Mouse (Mus musculus): Measurements from ENCODE around the gene Prpf40b. TPM values are rescaled to one million over a fixed set of nuclear protein-coding genes. Genes with fewer than 3 reads are reported as not detected.
A peak's percentile ranks its signal among the peaks of the same experiment; 100 is the strongest.

The Prpf40b gene
- total RNA-seq, 2 experiments from 2014 or later, result 21.9 to 25.4 TPM

DNA sequence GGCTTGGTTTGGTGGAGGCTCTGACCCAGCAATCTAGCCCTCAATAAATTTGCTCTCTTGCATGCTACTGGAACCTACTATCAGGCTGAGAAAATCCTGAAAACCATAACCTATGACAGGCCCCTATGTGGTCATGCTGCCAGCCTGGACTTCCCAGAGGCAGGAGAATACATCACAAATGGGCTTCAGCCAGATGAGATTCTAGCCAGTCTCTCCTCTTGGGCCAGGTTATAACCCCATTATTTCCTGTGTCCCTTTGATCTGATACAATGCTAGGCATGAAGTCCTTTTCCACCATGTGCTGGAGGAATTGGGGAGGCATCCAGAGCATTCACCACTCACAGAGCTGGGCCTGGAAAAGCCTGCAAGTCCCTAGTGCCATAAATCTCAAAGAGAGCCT is 37.2 kb downstream of the Prpf40b start:
- no peak for DNase-seq (ENCODE audit: low spot score)

DNA sequence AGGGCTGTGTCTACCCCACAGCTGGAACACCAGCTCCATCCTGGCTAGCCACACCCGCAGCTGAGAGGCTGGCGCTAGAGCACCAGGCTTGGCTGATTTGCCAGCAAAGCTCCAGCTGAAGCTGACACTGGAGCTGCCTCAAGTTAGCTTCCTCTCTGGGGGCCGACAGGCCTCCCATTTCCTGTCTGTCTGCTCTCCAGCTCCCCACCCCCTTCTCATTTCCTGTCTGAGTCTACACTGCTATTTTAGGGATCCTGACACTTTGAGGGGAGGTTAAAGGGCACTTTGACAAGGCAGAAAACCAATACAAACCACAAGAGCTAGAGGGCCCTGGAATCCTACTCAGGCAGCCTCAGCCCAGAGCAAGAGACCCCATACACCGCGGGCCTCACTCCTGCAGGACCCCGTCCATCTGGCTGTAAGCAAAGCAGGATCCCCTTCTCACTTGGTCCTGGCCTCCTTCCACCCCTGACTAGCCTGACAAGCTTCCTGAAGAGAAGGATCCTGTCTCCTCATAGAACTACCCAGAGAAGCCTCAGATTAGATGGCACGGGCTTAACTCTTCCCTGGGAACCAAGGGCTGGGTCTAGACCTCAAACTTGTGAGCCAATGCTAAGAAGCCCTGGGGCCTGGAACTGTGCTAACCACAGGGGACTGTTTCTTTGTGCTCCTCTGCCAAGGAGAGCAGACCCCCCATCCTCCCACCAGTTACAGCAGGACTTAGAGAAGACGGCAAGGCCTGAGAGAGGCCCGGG is 38.2 kb downstream of the Prpf40b start:
- peak; percentile 84 for DNase-seq (ENCODE audit: low spot score)

DNA sequence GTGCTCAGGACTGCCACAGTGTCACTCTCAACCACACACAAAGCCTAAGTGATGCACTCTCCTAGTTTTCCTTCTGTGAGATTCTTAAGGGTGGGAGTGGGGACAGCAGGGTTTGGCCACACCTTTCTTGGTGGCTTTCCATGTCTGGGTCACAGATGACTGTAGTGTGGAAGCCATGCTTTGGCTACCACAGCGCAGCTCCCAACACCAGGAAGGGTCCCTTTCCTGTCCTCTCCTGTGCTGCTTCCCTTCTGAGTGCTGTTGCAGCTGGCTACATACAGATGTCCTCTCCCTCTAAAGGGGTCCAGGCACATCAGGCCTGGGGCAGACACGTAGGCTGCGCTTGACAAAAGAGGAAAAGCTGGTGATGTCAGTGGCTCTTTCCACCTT is 38.8 kb downstream of the Prpf40b start:
- DNase-seq (ENCODE audit: low spot score), result no peak

DNA sequence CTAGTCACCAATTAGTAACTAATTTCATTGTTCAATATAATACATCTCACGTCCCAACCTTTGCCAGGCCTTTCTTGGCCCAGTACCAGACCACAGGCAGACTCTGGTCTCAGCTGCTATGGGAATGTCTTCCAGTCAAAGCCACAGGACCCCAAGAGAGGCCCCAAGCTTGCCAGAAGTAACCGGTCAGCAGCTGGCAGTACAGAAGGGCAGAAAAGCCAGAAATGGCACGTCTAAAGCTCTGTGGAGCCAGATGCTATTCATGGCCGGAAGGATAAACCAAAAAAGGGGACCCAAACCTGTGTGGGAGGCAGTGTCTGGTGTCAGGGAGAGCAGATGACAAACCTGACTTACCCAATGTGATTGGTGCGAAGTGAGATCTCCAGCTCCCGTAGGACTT is 39.6 kb downstream of the Prpf40b start:
- DNase-seq (ENCODE audit: low spot score), result no peak

DNA sequence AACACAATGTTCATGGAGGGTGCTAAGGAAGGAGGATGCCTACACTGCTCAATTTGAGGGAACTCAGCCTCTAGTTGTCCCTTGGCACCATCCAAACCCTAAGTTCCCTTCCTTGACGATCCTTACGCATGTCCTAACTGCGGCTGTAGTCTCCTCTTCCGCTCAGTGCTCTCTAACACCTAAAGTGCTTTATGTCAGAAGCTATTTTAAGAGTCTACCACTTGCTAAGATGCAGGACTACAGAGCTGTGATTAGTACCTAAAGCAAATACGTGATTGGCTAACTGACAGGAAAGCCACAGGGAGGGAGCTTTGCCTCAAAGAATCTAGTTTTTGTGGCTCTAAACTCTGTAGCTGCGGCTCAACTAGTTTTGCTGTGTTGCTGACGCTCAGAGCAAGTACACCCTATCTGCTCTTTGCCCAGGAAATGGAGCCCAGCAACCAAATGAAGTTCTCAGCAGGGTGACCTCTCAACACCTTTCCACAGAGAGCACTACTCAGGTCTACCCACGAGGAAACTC is 41.0 kb downstream of the Prpf40b start:
- DNase-seq (ENCODE audit: low spot score), result no peak

DNA sequence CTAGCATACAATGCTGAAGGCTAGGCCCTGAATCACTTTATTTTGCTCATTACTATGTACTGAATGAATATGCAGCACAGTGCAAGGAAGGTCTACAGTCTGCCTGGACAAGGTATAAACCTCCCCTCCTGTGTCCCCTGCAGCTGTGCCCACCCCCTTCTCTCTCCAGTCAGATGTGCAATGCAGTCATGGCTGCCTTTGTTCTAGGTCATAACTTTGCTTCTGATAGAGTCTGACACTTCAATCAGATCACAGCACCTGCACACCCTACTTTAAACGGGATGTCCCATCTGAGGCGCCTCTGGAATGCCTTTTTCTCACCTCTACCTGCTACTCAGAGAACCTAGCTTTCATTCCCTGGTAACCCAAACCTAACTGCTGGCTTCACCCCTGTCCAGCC is 44.0 kb downstream of the Prpf40b start:
- DNase-seq (ENCODE audit: low spot score), result no peak

DNA sequence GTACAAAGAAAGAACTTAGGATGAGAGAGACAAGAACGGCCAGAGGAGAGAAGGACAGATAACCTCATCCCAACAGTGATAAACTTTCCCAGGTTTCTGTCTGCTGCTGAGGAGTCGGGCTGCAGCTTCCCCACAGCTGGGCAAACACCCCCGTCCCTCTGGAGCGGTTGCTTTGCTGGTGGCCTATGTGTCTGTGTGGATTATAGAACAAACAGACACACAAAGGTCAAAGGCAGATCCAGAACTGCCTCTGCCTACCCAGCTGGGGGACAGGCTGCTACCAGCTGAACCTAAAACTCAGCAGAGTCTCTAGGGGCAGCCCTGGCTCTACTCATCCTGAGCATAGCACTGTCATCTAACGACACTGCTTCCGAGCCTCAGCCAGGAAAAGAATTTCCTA is 44.8 kb downstream of the Prpf40b start:
- no peak for DNase-seq (ENCODE audit: low spot score)

DNA sequence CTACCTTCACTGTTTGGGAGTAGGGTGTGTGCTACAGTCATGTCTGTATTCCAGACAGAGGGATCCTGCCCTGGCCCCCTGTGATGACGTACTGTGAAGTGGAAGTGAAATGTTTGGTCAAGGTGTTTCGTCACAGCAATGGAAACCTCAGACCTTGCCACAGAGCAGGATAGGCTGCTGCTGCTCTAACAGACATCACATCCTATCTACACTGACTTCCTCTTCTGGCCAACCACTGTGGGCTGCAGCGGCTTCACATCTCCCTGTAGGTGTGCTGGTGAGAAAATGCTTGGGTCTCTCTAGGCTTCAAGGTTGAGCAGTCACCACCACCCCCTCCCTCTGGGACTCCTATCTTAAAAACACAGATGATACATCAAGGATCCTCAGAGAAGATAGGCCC is 46.2 kb downstream of the Prpf40b start:
- no peak for DNase-seq (ENCODE audit: low spot score)

DNA sequence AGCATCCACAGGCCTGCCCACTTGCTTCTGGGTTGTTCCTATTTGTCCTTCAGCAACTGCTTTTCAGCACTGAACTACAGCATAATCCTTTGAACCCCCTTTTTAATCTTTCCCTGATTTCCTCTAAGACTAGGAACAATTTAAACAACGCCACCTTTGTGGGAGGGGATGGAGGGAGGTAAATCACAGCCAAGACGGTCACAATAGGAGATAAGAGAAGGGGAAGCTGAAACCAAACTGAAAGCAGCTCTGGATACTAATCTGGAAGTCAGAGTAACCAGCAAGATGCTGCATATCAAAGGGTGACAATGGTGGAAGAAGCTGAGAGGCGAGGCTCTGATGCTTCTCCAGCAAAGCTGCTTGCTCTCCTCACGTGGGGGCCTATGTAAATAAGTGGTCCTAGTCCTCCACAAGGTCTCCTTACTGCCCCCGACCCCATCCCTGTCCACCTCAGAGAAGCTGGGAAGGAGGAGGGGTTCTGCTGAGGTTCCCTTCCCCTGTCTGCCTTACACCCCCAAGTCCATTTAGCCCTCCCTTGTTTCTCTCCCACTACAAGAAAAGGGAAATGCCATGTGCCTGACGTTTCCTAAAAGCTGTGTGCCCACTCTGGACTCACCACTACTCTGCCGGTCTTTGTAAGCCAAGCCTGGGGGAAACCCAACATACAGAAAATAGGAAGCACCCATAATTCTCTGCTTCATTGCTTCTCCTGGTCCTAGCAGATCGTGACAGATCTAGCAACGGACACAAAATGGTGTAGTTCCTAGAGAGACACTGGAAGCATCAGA is 47.5 kb downstream of the Prpf40b start:
- no peak for DNase-seq (ENCODE audit: low spot score)

DNA sequence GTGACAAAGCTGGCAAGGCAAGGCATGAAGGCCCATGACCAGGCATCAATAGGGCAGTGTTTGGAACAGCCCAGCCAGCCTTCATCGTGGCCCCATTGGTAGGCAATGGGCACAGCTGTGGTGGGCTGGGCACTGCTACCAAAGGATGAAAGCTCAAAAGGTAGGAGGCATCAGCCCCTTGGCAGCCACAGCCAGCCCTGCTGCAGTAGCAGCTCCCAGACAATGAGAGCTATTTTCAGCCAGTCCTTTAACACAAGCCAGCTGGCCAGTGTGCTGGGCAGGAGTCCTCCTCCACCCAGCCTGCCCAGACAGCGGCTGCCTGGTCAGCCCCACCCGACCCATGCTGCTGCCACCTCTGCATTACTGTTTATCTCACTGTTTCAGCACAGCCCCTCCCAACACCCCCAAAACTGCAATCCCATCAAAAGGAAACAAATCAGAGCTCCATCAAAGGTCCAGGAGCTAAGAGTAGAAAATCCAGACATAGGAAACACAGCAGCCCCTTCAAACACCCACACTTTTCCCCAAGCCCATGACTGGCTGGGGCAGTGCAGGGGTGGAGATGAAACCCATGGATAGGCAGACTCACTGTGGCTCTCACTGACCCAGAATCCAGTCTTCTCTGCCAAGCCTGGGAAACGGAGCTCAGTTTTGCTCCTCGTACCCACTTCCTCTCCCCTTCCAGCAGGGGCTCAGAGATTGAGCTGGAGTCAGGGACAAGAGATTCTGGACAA is 48.7 kb downstream of the Prpf40b start:
- DNase-seq (ENCODE audit: low spot score), result peak; percentile 56

DNA sequence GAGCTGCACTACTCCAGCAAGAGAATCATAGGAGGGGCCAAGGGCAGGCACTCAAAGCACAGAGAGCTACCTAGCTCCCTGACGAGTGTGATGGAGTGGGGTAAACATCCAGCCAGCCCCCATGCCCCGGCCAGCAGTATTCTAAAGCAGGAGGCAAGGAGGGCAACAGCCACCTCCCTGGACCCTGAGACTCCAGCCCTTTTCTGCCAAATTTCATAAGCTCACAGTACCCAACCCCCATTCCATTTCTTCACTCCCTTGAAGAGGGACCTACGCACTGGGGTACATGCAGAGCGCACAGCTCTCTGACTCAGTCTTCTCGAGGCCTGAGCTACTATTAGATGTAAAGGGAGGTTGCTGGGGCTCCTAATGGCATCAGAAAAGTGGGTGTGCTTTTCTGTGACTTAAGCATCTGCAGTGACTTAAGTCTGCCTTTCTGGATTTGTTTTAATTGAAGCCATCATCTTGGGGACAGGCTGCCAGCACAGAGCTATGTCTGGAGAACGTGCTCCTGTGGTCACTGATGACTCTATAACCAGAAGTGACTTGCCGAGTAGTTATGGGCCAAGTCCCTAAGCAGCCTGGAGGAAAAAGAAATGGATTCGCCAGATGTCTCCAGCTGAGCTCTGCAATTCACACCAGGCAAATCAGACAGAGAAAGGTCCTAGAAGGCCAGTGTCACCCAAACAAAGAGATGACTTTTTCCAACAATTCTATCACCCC is 49.4 kb downstream of the Prpf40b start:
- DNase-seq (ENCODE audit: low spot score), result peak; percentile 51

DNA sequence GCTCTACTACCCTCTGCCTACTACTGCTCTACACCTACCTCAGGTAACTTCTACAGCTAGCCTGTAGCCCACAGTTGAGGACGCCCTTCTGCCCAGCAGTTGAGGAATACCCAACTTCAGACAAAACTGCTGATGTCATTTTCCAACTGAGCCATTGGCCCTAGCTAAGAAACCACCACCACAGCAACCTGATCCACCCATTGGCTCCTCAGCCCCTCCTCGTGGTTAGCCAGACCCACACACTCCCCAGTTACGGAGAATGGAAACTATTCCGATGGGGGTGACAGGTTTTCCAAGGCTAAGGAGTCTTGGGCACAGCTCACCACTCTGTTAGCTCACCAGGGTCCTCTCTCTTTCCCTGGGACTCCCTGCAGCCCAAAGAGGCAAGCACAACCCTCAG is 50.1 kb downstream of the Prpf40b start:
- peak; percentile 49 for DNase-seq (ENCODE audit: low spot score)

DNA sequence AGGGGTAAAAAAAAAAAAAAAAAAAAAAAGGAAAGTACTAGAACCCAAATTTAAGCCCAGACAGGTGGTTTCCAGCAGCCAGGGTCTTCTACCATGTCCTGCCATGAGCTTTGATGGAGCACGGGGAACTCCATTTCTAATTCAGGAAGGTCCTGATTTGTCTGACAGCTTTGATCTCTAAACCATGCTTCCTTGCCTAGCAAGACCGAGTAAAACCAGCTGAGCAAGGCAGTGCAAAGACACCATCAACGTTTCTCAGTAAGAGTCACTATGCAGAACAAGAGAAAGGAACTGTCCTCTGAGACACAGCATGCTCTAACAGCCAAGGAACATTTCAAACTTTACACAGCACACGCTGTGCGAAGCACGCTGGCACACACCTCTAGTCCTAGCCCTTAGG is 56.7 kb downstream of the Prpf40b start:
- DNase-seq (ENCODE audit: low spot score), result no peak

DNA sequence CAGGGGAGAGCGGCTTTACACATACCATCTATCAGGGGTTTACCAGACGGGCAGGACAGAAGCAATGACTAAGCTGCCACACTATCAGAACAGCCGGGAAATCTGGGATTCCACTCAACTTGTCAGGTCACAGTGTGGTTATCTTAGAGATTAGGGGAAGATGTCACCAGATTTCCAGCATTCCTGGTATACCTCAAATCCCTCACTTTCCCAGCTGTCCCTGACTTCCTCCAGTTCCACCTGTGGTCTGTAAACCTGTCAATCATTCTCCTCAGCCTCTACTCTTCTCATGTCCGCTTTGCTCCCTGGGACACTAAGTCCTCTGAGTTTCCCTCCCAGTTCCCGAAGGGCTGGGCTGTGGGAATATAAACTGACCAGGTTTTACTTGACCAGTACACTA is 57.4 kb downstream of the Prpf40b start:
- no peak for DNase-seq (ENCODE audit: low spot score)

DNA sequence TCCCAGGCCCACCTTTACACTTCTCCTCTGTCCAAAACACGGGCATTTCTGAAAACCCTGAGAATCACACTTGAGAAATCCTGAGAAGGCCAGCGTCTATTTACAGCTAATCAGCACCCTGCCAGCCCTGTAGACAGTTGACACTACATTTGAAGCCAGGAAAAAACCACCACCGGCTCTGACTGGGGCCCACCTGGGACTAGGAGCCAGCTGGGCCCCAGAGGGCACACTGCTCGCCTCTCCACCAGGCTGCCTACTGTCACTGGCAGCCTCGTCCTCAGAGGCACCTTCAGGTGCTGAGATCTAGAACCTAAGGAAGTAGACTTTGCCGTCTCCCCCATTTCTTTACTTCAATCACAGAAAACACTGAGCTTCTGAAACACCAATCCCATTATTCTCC is 60.8 kb downstream of the Prpf40b start:
- no peak for DNase-seq (ENCODE audit: low spot score)

DNA sequence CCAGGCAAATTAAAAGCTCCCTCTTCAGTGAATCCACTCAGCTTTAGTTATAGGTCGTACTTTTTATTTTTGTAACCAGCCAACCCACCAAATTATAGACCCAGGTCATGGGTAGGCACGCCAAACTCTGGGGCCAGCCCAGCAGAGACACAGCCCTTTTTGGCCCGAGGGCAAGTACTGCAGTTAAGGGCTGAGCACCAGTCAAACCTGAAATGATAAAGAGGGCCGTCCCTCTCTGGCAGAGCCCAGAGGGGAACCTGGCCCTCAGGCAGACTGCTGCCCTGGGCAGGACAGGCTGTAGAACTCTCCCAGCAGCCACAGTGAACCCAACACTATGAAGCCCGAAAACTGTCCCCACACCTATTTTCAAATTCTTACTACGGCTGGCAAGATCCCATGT is 61.6 kb downstream of the Prpf40b start:
- no peak for DNase-seq (ENCODE audit: low spot score)

DNA sequence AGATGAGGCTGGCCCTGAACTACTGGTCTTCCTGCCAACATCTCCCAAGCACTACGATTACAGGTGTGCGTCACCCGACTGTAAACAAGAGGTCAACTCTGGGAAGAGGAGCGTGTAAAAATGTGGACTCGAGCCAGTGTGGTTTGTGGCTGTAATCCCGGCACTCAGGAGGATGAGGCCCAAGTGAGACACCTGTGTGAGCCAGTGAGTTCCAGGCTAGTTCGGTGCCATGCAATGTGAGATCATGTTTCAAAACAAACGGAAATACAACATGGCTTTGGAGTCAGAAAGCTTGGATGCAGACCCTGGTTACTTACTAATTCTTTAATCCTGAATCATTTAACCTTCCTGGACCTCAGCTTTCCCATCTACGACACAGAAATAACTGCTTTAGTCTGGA is 64.1 kb downstream of the Prpf40b start:
- DNase-seq (ENCODE audit: low spot score), result no peak

DNA sequence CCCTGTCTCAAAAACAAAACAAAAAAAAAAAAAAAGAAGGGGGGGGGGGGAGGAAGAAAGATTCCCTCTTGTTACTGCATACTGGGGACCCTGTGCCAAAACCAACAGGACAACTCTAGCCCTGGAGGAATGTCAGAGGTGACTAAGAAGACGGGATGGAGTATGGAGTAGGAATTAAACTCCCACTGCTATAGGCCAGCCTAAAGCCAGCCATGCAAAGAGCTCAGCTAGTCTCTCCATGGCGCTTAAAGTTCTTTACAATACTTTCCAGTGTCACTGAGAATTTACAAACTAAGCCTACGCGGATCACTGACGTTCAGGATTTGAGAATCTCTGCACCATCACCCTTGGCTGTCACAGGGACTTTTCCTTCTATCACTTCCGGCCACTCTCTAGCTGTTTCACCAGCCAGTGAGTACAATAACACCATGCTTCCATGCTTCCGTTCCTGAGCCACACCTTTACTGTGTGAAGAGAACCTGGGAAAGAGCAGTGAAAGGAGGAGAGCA is 69.2 kb downstream of the Prpf40b start:
- no peak for DNase-seq (ENCODE audit: low spot score)

DNA sequence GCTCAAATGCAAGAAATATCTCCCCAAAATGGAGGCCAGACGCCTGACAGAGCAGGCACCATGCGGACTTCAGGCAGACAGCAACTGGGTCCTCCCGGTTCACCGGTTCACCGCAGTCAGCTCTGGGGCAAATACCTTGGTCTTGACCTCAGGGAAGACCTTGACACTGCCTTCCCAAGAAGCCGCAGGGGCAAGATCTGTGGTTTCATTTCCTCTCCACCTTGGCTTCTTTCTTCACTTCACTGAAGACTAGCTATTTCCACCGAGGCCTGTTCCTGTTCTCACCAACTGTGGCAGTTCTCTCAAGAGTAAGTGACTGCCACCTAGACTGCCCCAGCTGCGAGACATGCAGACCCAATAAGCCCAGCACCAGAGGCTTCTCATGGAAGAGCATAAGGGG is 70.0 kb downstream of the Prpf40b start:
- DNase-seq (ENCODE audit: low spot score), result no peak

Data from gastrocnemius, adult 18-20 months (tissue).